Mouse (Mus musculus) right cerebral cortex, postnatal 36 days (tissue): ENCODE data around the gene Hspa2.

ENCODE experiments used
- DNase-seq, 2 experiments: peaks; one replicate each; pipeline ENCODE4 v3.0.0; 2022; ENCODE audit warnings: low spot score in 2 of 2, mixed read lengths in 1 of 2

Hspa2 gene

DNA sequence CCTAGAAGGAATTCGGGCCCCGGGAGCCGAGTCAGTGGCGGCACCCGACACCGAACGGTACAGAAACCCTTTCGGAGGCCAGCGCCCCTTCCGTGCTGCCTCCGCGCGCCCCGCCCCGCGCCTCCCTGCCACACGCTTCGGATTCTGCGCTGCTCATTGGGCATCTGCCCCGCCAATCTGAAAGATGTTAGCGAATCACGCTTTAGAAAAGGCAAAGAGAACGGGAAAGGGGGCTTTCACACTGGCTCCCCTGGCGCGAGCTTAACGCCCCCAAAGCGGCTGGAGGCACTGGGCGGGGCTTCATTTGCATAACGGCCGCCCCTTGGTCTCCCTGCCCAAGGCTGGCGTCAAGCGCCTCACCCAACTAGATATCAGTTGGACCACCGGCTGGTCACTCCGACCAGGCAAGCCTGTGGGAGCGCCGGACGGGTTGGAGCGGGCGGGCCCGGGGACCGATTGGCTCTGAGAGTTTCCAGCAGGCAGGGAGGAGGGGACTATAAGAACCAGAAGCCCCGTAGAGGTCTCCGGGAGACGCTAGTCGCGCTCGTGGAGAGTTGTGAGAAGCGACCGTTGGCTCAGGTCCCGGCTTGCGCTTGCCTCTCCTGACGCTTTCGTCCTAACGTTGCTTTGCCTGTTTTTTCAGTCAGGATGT is at the start of gene Hspa2:
Gene Hspa2, plus strand, starts transcription at position 291 of the 652 bp plus-strand sequence.
- DNase-seq: peak; percentile 99

DNA sequence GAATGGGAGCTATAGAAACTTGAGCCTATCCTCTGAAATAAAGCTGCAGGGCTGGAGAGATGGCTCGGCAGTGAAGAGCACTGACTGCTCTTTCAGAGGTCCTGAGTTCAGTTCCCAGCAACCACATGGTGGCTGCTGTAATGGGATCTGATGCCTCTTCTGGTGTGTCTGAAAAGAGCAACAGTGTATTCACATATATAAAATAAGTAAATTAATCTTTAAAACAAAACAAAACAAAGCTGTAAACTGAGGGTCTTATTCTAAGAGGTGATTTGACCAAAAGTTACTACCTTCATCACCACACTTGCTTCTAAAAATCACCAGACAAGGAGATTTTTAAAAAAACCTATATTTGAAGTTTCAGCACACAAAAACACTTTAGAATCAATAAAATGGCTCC is 43.1 kb upstream of the Hspa2 start:
- no peak for DNase-seq

- no peak for DNase-seq
These were observed 42.3 kb upstream of the Hspa2 start for GRCm38 (mm10) chr12:76361405-76362302.

GRCm38 (mm10) chr12:76362303-76362676 is 41.7 kb upstream of the Hspa2 start:
- no peak for DNase-seq

DNA sequence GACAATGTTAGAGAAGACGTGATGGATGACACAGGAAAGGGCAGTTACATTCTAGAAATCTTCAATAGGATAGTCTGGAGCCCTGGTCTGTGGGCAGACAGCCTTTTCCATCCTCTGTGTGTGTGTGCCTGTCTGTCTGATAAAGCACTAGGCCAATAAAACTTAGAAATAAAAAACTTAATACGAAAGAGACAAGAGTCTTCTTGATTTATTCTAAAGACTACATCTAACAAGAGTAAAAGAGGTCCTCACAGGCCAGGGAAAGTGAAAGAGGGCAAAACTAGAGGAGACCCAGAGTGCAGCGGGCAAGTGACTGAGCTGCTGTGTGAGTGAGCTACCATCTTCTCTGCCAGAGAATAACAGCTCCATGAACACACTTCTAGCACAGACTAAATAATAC is 37.7 kb upstream of the Hspa2 start:
- no peak for DNase-seq

- no peak for DNase-seq
These were observed 36.6 kb upstream of the Hspa2 start for GRCm38 (mm10) chr12:76367096-76367995.

DNA sequence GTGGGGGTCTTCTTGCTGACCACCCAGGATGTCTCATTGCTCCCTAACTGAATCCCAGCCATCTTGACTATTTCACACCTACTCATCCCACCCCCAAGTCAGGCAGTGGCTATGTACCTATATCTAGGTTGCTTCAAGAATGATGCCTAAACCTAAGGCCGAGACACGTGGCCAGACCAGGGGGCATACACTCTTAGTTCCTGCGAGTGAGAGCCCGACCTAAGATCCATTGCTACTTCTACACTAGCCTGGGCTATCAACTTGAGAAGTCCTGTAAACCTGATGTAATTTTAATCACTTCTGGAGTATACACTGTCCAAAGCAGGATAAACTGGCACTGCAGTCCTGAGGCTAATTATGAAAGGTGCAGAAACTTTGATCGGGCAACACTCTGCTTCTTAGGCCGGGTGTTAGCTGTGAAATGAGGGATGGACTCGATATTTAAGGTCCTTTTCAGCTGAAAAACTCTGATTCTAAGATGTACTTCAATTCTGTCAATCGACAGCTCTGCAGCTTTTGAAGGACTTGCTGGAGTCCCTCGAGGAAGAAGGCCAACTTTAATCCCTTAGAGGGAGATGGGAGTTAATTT is 35.7 kb upstream of the Hspa2 start:
- DNase-seq: no peak

DNA sequence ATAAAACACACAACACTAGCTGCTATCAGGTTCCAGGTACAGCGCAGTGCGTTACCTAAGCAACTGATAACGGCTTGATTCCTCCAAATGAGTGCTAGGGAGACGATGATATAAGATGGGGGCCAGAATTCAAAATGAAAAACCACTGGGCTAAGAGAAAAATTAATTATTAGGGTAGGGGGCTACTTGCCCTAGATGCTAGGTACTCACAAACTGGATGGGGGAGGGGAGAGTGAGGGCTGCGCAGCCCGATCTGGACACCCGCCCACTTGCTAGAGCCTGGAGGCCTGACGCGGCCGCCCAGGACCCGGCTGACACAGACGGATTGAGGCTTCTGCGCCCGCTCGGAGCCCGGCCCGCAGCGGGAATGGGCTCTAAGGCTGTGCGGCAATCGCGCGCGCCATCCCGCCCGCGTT is 35.2 kb upstream of the Hspa2 start:
- DNase-seq: peak in 1 of 2 experiments; percentile 25

GRCm38 (mm10) chr12:76369206-76369977 is 34.6 kb upstream of the Hspa2 start, which contains the start of gene Zbtb25:
Gene Zbtb25 (minus strand): TSS chr12:76369602.
- DNase-seq: peak; percentile 90 to 91

- peak; percentile 79 to 81 for DNase-seq
These were observed 33.8 kb upstream of the Hspa2 start, which contains the start of gene Zbtb1 for GRCm38 (mm10) chr12:76369978-76370830. Gene Zbtb1 (plus strand): TSS chr12:76370266.

DNA sequence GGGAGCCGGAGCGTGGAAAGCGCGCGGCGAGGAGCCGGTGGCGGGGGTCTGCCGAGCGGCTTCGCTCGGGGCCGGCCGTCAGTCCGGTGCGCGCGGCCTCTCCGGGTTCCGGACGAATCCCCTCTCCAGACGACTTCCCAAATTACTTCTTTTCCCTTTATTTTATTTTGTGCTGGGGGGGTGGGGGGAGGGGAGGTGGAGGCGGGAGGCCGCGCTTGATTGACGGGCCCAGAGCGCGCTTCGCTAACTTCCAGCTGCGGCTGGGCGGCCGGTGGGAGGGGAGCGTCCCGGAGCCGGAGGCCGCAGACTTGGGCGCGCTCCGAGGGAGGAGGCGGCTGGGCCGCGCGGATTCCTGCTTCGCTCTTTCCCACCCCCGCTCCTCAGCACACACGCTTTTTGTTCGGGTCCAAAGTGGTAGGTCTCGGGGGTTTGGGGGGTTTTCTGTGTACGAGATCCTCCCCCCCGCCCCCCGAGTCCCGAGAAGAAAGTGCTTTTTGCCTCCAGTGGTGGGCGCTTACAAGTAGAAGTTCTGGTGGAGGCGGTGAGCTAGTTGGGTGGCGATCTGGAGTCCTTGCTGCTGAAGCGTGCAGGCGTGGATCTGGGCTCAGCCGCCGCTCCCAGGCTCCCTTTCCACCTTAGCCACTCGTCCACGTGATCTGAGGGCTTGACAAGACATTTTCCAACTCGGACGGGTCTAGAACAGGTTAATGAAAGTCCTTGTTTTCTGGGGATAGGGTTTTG is 33.0 kb upstream of the Hspa2 start:
- DNase-seq: peak; percentile 49 to 56

DNA sequence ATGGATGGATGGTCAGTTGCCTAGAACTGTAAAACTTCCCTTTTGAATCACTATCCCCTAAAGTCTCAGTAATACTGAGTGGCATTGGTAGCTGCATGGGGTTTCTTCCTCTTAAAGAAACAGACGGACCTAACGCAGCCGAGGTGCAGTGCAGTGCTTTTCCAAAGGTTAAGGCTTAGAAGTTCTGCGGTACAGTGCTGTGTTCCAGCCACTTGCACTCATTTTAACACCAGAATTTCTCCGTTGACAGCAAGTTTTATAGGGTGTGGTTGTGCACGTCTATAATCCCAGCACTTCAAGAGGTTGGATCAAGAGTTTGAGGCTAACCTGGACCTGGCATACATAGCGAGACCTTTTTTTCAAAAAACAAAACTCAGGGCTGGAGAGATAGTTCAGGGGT is 31.9 kb upstream of the Hspa2 start:
- DNase-seq: no peak

DNA sequence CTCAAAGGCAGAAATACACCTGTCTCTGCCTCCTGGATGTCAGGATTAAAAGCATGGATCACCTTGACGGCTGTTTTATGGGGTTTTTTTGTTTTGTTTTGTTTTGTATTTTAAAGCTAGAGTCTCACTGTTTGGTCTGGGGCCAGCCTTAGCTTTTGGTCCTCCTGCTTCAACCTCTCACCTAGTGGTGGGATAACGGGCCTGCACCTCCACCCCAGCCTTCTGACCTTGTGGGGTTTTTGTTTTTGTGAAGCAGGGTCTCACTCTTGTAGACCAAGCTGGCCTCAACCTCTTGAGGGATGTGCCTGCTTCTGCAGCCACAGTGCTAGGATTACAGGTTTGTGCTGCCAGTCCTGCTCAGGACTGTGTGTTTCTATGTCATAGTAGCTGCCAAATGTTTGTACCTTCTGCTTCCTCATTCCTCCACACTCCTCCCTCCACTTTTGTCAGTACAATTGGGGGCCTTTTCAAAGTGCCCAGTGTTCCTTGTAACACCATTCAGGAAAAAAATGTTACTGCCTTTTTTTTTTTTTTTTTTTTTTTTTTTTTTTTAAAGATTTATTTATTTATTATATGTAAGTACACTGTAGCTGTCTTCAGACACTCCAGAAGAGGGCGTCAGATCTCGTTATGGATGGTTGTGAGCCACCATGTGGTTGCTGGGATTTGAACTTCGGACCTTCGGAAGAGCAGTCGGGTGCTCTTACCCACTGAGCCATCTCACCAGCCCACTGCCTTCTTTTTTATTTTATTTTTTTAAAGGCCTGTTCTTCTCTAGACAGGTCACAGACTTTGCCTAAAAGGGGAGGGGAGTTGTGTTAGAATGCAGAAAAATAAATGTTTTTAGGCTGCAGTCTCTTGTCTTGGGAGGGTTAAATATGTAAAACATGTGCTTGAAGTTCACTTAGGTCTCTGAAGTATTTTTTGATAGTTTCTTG is 30.8 kb upstream of the Hspa2 start:
- DNase-seq: no peak

DNA sequence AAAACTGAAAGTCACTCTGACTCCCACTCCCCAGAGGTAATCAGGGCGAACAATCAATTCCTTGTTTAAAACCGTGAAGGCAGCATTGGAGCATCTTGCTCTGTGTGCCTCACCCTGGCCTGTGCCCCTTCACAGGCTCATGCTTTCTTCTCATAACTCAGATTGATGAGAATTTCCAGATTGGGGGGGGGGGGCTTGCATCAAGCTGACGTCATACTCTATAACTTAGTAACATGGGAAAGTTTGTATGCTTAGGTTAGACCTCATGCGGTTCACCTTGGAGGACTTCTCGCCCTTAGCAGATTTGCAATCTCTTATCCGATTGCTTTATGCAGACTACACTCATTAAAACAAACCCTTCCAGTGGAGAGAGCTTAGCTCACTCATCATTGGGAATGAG is 30.0 kb upstream of the Hspa2 start:
- no peak for DNase-seq

DNA sequence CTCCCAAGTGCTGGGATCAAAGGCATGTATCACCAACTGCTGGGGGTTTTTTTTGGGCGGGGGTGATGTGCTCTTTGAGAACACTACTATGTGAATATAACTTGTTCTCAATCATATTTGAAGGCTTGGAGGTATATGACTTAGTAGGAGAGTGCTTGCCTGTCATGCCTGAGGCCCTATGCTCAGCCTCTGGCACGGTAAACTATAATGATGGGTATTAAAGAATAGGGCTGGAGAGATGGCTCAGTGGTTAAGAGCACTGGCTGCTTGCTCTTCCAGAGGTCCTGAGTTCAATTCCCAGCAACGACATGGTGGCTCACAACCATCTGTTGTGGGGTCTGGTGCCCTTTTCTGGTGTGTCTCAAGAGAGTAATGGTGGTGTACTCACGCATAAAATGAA is 29.1 kb upstream of the Hspa2 start:
- DNase-seq: no peak

DNA sequence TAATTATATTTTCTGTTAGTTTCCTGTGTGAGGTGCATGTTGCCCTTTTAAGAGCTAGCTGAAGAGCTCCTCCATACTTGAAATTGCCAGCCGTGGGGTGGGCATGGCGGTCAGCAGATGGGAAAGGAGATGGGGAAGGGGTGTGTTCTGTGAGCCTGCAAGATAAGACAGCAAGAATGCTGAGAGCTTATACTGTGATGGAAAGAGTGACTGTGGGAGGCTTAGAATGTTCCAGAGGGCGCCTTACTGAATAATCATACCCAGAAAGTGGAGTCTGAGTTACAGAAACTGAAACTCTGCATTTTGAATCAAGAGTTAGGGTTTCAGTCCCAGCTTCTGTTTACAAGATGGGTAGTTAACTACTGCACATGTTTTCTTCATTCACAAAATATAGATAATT is 28.5 kb upstream of the Hspa2 start:
- no peak for DNase-seq

DNA sequence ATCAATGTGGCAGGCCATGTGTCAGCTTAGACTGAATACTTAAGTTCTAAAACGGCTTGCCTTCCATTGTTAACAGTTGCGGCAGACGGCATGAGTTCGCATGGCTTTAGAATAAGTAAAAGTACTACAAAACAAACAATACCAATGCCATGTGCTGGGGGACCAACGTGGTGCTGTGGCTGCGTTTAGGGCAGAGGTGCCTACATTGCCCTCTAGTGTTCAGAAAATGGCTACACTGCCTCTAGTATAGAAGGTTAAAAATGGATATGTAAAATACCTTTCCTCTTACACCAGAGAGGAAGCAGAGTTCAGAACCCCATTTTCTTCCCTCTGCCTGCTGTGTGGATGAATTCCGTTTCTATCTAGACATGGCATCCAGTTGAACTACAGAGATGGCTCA is 27.3 kb upstream of the Hspa2 start:
- DNase-seq: no peak

DNA sequence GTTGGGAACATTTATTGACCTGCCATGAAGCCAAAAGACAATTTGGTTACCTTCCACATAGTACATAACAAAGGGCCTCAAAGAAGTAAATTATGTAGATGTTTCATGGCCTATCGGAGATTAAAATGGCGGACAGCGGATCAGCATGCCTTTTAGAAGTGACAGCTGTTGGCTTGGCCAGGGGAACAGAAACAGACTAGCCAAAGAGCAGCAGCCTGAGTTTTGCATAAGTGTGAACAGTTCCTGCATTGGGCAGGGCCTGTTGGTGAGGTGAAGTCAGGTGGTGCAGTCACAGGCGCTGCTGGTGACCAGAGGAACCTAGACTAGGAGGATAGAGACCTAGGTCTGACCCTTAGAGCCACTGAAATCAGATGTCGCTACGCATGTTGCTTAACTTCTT is 26.9 kb upstream of the Hspa2 start:
- no peak for DNase-seq
